Mouse (Mus musculus): ENCODE results near the gene Tcp11l2. TPM values are rescaled to one million over a fixed set of nuclear protein-coding genes. Genes with fewer than 3 reads are reported as not detected.
A peak's percentile ranks its signal among the peaks of the same experiment; 100 is the strongest.

Gene Tcp11l2
- total and polyA plus RNA-seq, 2 experiments from 2014 or later: 11.2 to 18.9 TPM

DNA sequence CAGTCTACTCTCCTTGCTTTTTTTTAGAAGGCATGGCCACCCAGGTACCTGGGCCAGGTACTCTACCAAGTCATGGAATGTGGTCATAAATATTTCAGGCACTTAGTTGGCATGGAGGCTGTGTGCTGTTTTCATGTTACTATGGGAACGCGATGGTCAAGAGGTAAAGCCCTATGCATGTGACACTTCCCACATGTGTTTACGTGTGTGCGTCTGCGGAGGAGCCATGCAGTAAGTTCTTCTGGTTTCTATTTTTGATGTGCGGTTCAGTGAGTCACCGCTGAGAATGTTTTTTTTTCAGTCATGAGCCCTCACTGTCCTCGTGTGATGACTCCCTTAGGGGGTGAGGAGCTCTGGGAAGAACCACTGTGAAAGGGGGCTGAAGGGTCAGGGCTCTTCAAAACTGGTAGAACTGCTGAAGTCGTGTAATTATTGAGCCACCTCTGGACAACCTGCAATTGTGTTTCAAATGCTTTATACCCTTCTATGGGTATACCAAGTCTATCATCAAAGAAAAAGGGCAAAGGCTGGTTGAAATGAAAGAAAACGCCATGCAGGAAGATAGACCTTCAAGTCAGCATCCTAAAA is 5.3 kb upstream of the Tcp11l2 start:
- H3K4me2 ChIP-seq (ENCODE audit: low read depth, low read length): no peak overlapping the region
- no peaks in the 10 kb centered on the region for H3K4me1 ChIP-seq (ENCODE audit: insufficient read depth, low read length)
- H3K27ac ChIP-seq: no peak overlapping the region
- H3K9me3 ChIP-seq (ENCODE audit: low read length): no peaks in the 10 kb centered on the region
- ATAC-seq: no peak
- WGBS: 85% methylated on average over 10 of the region's 10 CpGs
- no peak overlapping the region for H3K4me3 ChIP-seq (ENCODE audit: low read length)
- no peaks in the 10 kb centered on the region for H3K36me3 ChIP-seq (ENCODE audit: insufficient read depth, low read length)
- H3K27me3 ChIP-seq (ENCODE audit: insufficient read depth, low read length): no peaks in the 10 kb centered on the region
- no peak overlapping the region for H3K9ac ChIP-seq (replicated peaks; ENCODE audit: low read length)
- no peak for TF ChIP-seq CTCF (IDR thresholded peaks at IDR 0.05; ENCODE audit: low read depth)
- no peak for DNase-seq (ENCODE audit: low spot score)

DNA sequence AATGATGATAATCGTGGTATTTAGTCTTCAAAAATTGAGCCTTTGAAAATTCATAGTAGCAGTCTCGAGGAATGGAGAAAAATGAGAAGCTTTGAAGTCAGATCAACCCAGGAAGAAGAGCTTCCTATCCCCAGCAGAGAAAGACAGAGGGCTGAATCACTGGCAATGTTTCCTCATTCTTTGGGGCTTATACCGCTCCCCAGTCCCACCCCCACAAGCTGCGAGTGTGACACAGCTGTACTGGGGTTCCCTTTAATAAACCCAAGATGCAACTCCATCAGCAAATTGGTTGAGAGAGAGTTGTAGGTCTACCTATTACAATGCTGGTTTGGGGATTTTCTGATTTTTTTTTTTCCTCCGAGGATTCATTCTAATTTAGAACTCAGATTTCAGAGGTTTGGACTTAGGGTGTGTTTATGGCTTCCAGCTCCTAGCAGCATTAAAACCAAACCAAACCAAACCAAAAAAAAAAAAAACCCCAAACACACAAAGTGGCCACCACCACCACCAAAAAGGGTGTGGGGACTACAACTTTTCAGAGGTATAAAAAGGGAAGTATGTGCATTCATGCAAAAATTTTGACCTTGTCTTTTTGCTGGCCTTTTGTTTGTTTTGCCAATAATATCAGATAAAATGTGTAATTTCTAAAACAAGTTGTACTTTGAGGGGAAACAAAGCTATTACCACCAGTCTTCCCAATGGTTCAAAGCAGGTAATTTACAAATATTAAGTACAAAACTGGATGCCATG is 2.6 kb upstream of the Tcp11l2 start:
- Histone ChIP-seq H3K36me3 (ENCODE audit: insufficient read depth, low read length) (no peaks in the 10 kb centered on the region), H3K4me3 (ENCODE audit: low read length) (no peak overlapping the region), H3K4me1 (ENCODE audit: insufficient read depth, low read length) (peaks cover 4% of the 10 kb centered on the region; the same call in 1 of the 2 replicates), H3K27ac (no peak overlapping the region), H3K9ac (replicated peaks; ENCODE audit: low read length) (no peak overlapping the region), H3K9me3 (ENCODE audit: low read length) (no peaks in the 10 kb centered on the region), H3K4me2 (ENCODE audit: low read depth, low read length) (no peak overlapping the region), H3K27me3 (ENCODE audit: insufficient read depth, low read length) (no peaks in the 10 kb centered on the region)
- no peak for DNase-seq (ENCODE audit: low spot score)
- no peak for TF ChIP-seq CTCF (IDR thresholded peaks at IDR 0.05; ENCODE audit: low read depth)
- ATAC-seq: no peak
- WGBS: 68% methylated on average over 5 of the region's 5 CpGs

DNA sequence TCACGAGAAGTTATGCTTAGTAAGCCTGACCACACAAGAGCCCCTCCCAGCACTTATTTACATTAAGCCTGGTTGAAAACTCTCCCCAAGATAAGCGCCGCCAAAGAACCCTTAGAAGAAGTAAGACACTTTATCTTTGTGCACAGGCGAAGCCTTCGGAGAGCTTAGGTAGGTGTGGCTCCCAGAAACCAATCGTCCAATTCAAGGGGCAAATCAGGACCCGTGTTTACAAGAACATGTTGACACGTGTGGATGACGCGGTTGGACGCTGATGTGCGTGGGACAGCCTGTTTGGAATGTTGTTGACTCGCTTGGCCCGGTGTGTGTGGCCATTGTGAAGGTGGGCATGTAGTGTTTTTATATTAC is 414 bp upstream of the Tcp11l2 start:
- H3K27me3 ChIP-seq (ENCODE audit: insufficient read depth, low read length): no peaks in the 10 kb centered on the region
- ATAC-seq (peak; percentile 88), DNase-seq (ENCODE audit: low spot score) (peak; percentile 89)
- H3K4me3 ChIP-seq (ENCODE audit: low read length): peak overlapping the region; percentile 96
- H3K4me1 ChIP-seq (ENCODE audit: insufficient read depth, low read length): peaks cover 4% of the 10 kb centered on the region; the same call in 1 of the 2 replicates
- H3K27ac ChIP-seq: no peak overlapping the region
- WGBS: under 1% methylated on average over 14 of the region's 14 CpGs
- no peaks in the 10 kb centered on the region for H3K36me3 ChIP-seq (ENCODE audit: insufficient read depth, low read length)
- no peaks in the 10 kb centered on the region for H3K9me3 ChIP-seq (ENCODE audit: low read length)
- TF ChIP-seq CTCF (IDR thresholded peaks at IDR 0.05; ENCODE audit: low read depth): no peak
- H3K9ac ChIP-seq (replicated peaks; ENCODE audit: low read length): 0 out of 2 replicates have a peak overlapping the region, but pooled peaks have one; percentile 18
- peak overlapping the region; percentile 86 for H3K4me2 ChIP-seq (ENCODE audit: low read depth, low read length)

DNA sequence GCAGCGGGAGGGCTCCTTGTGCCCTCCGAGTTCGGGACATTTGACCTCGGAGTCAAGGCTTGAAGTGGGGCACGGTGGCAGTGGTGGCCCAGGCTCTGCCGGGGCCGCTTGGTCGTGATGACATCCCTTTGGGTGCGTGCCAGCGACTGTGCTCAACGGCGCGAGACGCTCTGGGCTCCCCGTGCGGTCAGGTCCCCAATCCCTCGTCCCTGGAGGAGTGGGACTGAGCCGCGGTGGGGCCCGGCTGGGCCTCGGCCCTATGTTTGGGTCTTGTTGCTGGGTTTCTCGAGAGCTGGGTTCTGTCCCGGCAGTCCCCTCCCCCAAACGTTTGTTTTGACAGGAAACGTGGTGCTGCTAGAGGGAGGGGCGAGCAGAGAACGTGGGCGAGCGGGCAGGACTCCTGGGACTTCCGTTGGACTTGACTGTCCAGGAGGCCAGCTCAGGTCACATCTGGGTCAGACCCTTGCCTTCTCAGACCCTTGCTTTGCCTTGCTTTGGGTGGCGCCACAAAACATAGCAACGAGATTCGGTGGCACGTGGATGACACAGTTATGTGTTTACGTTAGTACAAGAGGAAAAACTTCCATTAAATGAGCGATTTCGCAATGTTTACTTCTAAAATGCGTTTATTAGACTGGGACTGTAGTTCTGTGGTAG is 773 bp downstream of the Tcp11l2 start:
- Histone ChIP-seq H3K4me1 (ENCODE audit: insufficient read depth, low read length) (peaks cover 4% of the 10 kb centered on the region; the same call in 1 of the 2 replicates), H3K4me3 (ENCODE audit: low read length) (peak overlapping the region; percentile 96), H3K36me3 (ENCODE audit: insufficient read depth, low read length) (no peaks in the 10 kb centered on the region), H3K27ac (peak overlapping the region; percentile 79), H3K27me3 (ENCODE audit: insufficient read depth, low read length) (no peaks in the 10 kb centered on the region), H3K4me2 (ENCODE audit: low read depth, low read length) (peak overlapping the region; percentile 86), H3K9me3 (ENCODE audit: low read length) (no peaks in the 10 kb centered on the region), H3K9ac (replicated peaks; ENCODE audit: low read length) (peak overlapping the region; percentile 78)
- no peak for TF ChIP-seq CTCF (IDR thresholded peaks at IDR 0.05; ENCODE audit: low read depth)
- peak; percentile 64 for DNase-seq (ENCODE audit: low spot score)
- ATAC-seq: peak; percentile 46
- WGBS: 3% methylated on average over 38 of the region's 38 CpGs

DNA sequence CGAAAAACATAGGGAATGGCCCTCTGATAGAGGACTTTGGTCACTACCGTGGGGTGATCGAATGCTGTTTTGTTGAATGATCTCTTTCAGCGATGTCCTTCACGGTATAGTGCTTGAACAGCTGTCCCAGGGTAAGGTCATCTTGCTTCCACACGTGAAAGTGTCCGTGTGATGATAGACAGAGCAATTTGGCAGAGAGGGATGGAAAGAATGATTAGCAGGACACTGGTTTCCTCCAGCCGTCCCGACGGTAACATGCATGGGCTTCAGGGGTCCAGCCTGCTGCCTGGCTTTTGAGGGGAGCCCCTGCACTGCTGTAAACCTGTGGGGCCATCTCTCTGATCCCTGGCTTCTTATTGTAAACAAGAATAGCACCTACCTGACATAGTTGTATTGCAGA is 2.3 kb downstream of the Tcp11l2 start:
- peaks cover 4% of the 10 kb centered on the region; the same call in 1 of the 2 replicates for H3K4me1 ChIP-seq (ENCODE audit: insufficient read depth, low read length)
- H3K4me3 ChIP-seq (ENCODE audit: low read length): no peak overlapping the region
- H3K36me3 ChIP-seq (ENCODE audit: insufficient read depth, low read length): no peaks in the 10 kb centered on the region
- no peak overlapping the region for H3K9ac ChIP-seq (replicated peaks; ENCODE audit: low read length)
- no peak overlapping the region for H3K27ac ChIP-seq
- no peaks in the 10 kb centered on the region for H3K9me3 ChIP-seq (ENCODE audit: low read length)
- ATAC-seq (no peak), DNase-seq (ENCODE audit: low spot score) (no peak)
- H3K27me3 ChIP-seq (ENCODE audit: insufficient read depth, low read length): no peaks in the 10 kb centered on the region
- no peak overlapping the region; the same call in 1 of the 2 replicates for H3K4me2 ChIP-seq (ENCODE audit: low read depth, low read length)
- 85% methylated on average over 10 of the region's 10 CpGs for WGBS
- TF ChIP-seq CTCF (IDR thresholded peaks at IDR 0.05; ENCODE audit: low read depth): no peak

DNA sequence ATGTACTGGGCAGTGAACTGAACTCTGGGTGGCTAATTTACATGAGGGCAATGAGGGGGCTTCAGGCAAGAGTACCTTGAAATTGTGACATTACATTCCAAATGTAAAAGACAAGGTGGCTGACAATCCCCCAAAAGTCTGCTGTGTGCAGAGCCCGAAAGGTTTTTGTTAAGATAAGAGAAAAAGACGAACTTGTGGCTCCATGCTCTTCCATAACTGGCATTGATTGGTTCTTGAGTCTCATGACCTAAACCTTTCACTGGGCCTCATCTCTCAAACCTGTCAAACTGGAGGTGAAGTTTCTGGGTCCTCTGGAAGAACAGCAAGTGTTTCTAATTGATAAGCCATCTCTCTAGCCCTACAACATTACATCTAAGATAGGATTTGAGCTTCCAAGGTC is 3.1 kb downstream of the Tcp11l2 start:
- WGBS: 80% methylated on average over 2 of the region's 2 CpGs
- Histone ChIP-seq H3K9ac (replicated peaks; ENCODE audit: low read length) (no peak overlapping the region), H3K9me3 (ENCODE audit: low read length) (no peaks in the 10 kb centered on the region), H3K4me3 (ENCODE audit: low read length) (no peak overlapping the region), H3K27ac (no peak overlapping the region), H3K4me2 (ENCODE audit: low read depth, low read length) (no peak overlapping the region), H3K4me1 (ENCODE audit: insufficient read depth, low read length) (peaks cover 4% of the 10 kb centered on the region; the same call in 1 of the 2 replicates), H3K27me3 (ENCODE audit: insufficient read depth, low read length) (no peaks in the 10 kb centered on the region), H3K36me3 (ENCODE audit: insufficient read depth, low read length) (no peaks in the 10 kb centered on the region)
- ATAC-seq: no peak
- TF ChIP-seq CTCF (IDR thresholded peaks at IDR 0.05; ENCODE audit: low read depth): no peak
- no peak for DNase-seq (ENCODE audit: low spot score)
